Mouse (Mus musculus) liver, postnatal 0 days (tissue): Measurements from ENCODE around the gene Pde4c.

Source experiments
- CTCF ChIP-seq: sonication (generic); IDR thresholded peaks from 2 replicates; pipeline ENCODE4 v1.5.1; 2016; ENCODE audit warnings: antibody characterized with exemption, low read depth
- EP300 ChIP-seq: IDR thresholded peaks from 2 replicates; pipeline ENCODE4 v1.6.1; 2016; ENCODE audit warnings: antibody characterized with exemption, low read depth, mild to moderate bottlenecking

DNA sequence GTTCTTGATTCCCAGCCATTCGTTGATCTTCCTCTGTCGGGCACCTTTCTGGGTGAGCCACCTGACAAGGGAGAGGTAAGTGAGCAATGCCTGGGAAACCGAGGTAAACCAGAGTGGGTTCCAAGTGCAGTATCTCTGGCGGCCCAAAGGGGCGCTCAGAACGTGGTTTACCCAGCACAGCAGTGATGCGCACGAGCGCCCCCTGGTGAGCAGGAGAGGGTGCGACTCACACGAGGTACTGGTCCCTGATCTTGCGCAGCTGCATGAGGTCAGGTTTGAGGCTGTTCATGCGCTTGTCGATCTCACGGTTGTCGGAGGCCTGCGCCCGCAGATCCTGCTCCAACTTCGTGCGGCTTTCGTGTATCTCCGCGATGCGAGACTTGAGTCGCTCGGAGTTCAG, 45.8 kb downstream of the Pde4c start:
- peak; percentile 100 for TF ChIP-seq CTCF
- TF ChIP-seq EP300: no peak
